In genomic region chr4:124772125-124772524, GRCm38 (mm10) we compare ENCODE assay signal across 11 mouse cellular contexts. TPM values are rescaled to one million over a fixed set of nuclear protein-coding genes. Genes with fewer than 3 reads are reported as not detected.
DNase-seq lines count a peak whose midpoint lies in the region; ATAC-seq and TF ChIP-seq lines count a peak whose summit lies in the region.
"Had no signal": no experiment of that assay in that cellular context is flagged by ENCODE, and none has a peak within 500 bp of the region (broad histone marks: within the 10 kb centered on the region; RNA-seq: fewer than 3 reads in every experiment).

No protein-coding gene starts in this region.

- no peak for TF ChIP-seq CTCF in lung, postnatal 0 days (IDR thresholded peaks at IDR 0.05)

- no peak overlapping the region for H3K9ac ChIP-seq in lung, postnatal 0 days (replicated peaks; ENCODE audit: low read depth)
- H3K9ac ChIP-seq: forebrain, embryonic 15.5 days had no signal

- peak; percentile 86; the same call in 1 of the 2 replicates for TF ChIP-seq EP300 in lung, postnatal 0 days (IDR thresholded peaks at IDR 0.05)

- WGBS in lung, postnatal 0 days = 38% methylated on average over 4 of the region's 4 CpGs

- H3K4me1 ChIP-seq in lung, postnatal 0 days (ENCODE audit: insufficient read depth, low read depth, low read length) = 0 out of 2 replicates have a peak, but pooled peaks cover 3% of the 10 kb centered on the region
- H3K4me1 ChIP-seq: forebrain, embryonic 15.5 days had no signal

- no peaks in the 10 kb centered on the region for H3K27me3 ChIP-seq in lung, postnatal 0 days (replicated peaks; ENCODE audit: insufficient read depth, low read length)
- H3K27me3 ChIP-seq: forebrain, embryonic 15.5 days had no signal

- no peaks in the 10 kb centered on the region for H3K9me3 ChIP-seq in lung, postnatal 0 days (ENCODE audit: low read length)
- H3K9me3 ChIP-seq: forebrain, embryonic 15.5 days had no signal

- peak overlapping the region; percentile 69 for H3K27ac ChIP-seq in lung, postnatal 0 days (ENCODE audit: low read length)
- H3K27ac ChIP-seq: forebrain, embryonic 15.5 days had no signal

- H3K4me2 ChIP-seq in lung, postnatal 0 days (replicated peaks; ENCODE audit: low read depth, low read length) = no peak overlapping the region
- H3K4me2 ChIP-seq: forebrain, embryonic 15.5 days; midbrain, embryonic 11.5 days had no signal

- ATAC-seq in lung, postnatal 0 days = peak; percentile 95
- ATAC-seq: forebrain, embryonic 15.5 days had no signal

- DNase-seq in embryo, embryonic 10.5 days (ENCODE audit: low spot score) = peak; percentile 4
- no peak for DNase-seq in embryo, embryonic 10 days (ENCODE audit: low spot score)
- peak; percentile 94 for DNase-seq in 416B (ENCODE audit: low read depth)
- peak; percentile 41 for DNase-seq in heart, postnatal 4 days
- peak; percentile 80 for DNase-seq in lung, postnatal 0 days (ENCODE audit: low spot score)
- DNase-seq in retina, postnatal 1 day = no peak
- no peak for DNase-seq in right cerebral cortex, postnatal 25 days
- DNase-seq in gastrocnemius, postnatal 10 days = no peak
- DNase-seq: cerebellum, adult 18-20 months had no signal

- no peak overlapping the region for H3K4me3 ChIP-seq in lung, postnatal 0 days (ENCODE audit: low read depth, low read length)
- H3K4me3 ChIP-seq: forebrain, embryonic 15.5 days had no signal

- H3K36me3 ChIP-seq in lung, postnatal 0 days (ENCODE audit: insufficient read depth, low read length) = no peaks in the 10 kb centered on the region
- H3K36me3 ChIP-seq: forebrain, embryonic 15.5 days had no signal

RNA-seq across cellular contexts. Expression of gene Mtf1, which starts 29.8 kb away (rescaled TPM):
- total RNA-seq in heart, postnatal 4 days (2021) = 10 to 100 TPM; 15.2 to 15.3 TPM
- 9.3 and 10.8 TPM in 2 replicates for polyA plus RNA-seq in lung, postnatal 0 days (2015; fragmentation: Nextera tagmentation; extraction: Ambion mirVana)
- 10 to 100 TPM in 1 of 2 experiments, 1 to 10 TPM in 1; 8.6 to 14.0 TPM for total RNA-seq in gastrocnemius, postnatal 10 days (2021)

RNA-seq across cellular contexts. Expression of gene Inpp5b, which starts 30.5 kb away (rescaled TPM):
- 10 to 100 TPM; 10.3 to 10.5 TPM for total RNA-seq in heart, postnatal 4 days (2021)
- 59.6 and 62.9 TPM in 2 replicates for polyA plus RNA-seq in lung, postnatal 0 days (2015; fragmentation: Nextera tagmentation; extraction: Ambion mirVana)
- 10 to 100 TPM in 1 of 2 experiments, 1 to 10 TPM in 1; 9.0 to 14.5 TPM for total RNA-seq in gastrocnemius, postnatal 10 days (2021)

RNA-seq across cellular contexts. Expression of gene Sf3a3, which starts 57.5 kb away (rescaled TPM):
- 10 to 100 TPM; 35.0 to 37.4 TPM for total RNA-seq in heart, postnatal 4 days (2021)
- polyA plus RNA-seq in lung, postnatal 0 days (2015; fragmentation: Nextera tagmentation; extraction: Ambion mirVana) = 49.1 and 57.1 TPM in 2 replicates
- 10 to 100 TPM; 24.2 to 25.2 TPM for total RNA-seq in gastrocnemius, postnatal 10 days (2021)

Comparison
In these comparisons a context has a peak if more than half of its experiments do, and no peak if none do; other contexts are left out.
1. DNase-seq: peak in embryo, embryonic 10.5 days (single experiment), 416B (single experiment), heart, postnatal 4 days (single experiment) and lung, postnatal 0 days (single experiment); none in embryo, embryonic 10 days (single experiment), retina, postnatal 1 day (single experiment), right cerebral cortex, postnatal 25 days (single experiment) and gastrocnemius, postnatal 10 days (single experiment).